Mouse (Mus musculus): ENCODE results near the gene Gna11. TPM values are rescaled to one million over a fixed set of nuclear protein-coding genes. Genes with fewer than 3 reads are reported as not detected.

Gene Gna11
- polyA plus RNA-seq, 2 experiments = 89.1 to 97.4 TPM

- Histone ChIP-seq H3K4me1 (ENCODE audit: control insufficient read depth, insufficient read depth, low read length) (no peaks in the 10 kb centered on the region), H3K9me3 (ENCODE audit: control insufficient read depth, low read length) (no peaks in the 10 kb centered on the region), H3K9ac (ENCODE audit: low read depth, low read length, severe bottlenecking) (no peak overlapping the region), H3K27me3 (ENCODE audit: control insufficient read depth, insufficient read depth, low read length) (no peaks in the 10 kb centered on the region), H3K4me2 (replicated peaks; ENCODE audit: low read depth, low read length, severe bottlenecking) (no peak overlapping the region), H3K27ac (replicated peaks; ENCODE audit: low read depth, low read length) (no peak overlapping the region), H3K4me3 (replicated peaks; ENCODE audit: low read length) (no peak overlapping the region), H3K36me3 (ENCODE audit: control insufficient read depth, insufficient read depth, low read length) (no peaks in the 10 kb centered on the region)
- WGBS = 89% methylated on average over 5 of the region's 5 CpGs
- TF ChIP-seq POLR2A (IDR thresholded peaks at IDR 0.05; ENCODE audit: borderline replicate concordance, extremely low read depth, insufficient read depth, insufficient read length) = no peak
- ATAC-seq (ENCODE audit: low FRiP score, low read depth) = no peak
- no peak for DNase-seq (ENCODE audit: low spot score)
These were observed 31.2 kb downstream of the Gna11 start for GRCm38 (mm10) chr10:81513798-81514197.

- H3K4me2 ChIP-seq (replicated peaks; ENCODE audit: low read depth, low read length, severe bottlenecking) = no peak overlapping the region
- H3K4me1 ChIP-seq (ENCODE audit: control insufficient read depth, insufficient read depth, low read length) = no peaks in the 10 kb centered on the region
- H3K27me3 ChIP-seq (ENCODE audit: control insufficient read depth, insufficient read depth, low read length) = no peaks in the 10 kb centered on the region
- H3K27ac ChIP-seq (replicated peaks; ENCODE audit: low read depth, low read length) = no peak overlapping the region
- no peak overlapping the region for H3K4me3 ChIP-seq (replicated peaks; ENCODE audit: low read length)
- H3K9ac ChIP-seq (ENCODE audit: low read depth, low read length, severe bottlenecking) = no peak overlapping the region
- TF ChIP-seq POLR2A (IDR thresholded peaks at IDR 0.05; ENCODE audit: borderline replicate concordance, extremely low read depth, insufficient read depth, insufficient read length) = no peak
- H3K9me3 ChIP-seq (ENCODE audit: control insufficient read depth, low read length) = no peaks in the 10 kb centered on the region
- H3K36me3 ChIP-seq (ENCODE audit: control insufficient read depth, insufficient read depth, low read length) = no peaks in the 10 kb centered on the region
- 81% methylated on average over 14 of the region's 14 CpGs for WGBS
- DNase-seq (ENCODE audit: low spot score) = no peak
- no peak for ATAC-seq (ENCODE audit: low FRiP score, low read depth)
These were observed 34.7 kb downstream of the Gna11 start for GRCm38 (mm10) chr10:81510246-81510810.

GRCm38 (mm10) chr10:81507691-81508489 is 37.1 kb downstream of the Gna11 start:
- ATAC-seq (ENCODE audit: low FRiP score, low read depth) (no peak), DNase-seq (ENCODE audit: low spot score) (no peak)
- Histone ChIP-seq H3K36me3 (ENCODE audit: control insufficient read depth, insufficient read depth, low read length) (no peaks in the 10 kb centered on the region), H3K9ac (ENCODE audit: low read depth, low read length, severe bottlenecking) (no peak overlapping the region), H3K27ac (replicated peaks; ENCODE audit: low read depth, low read length) (no peak overlapping the region), H3K27me3 (ENCODE audit: control insufficient read depth, insufficient read depth, low read length) (no peaks in the 10 kb centered on the region), H3K4me3 (replicated peaks; ENCODE audit: low read length) (no peak overlapping the region), H3K9me3 (ENCODE audit: control insufficient read depth, low read length) (no peaks in the 10 kb centered on the region), H3K4me1 (ENCODE audit: control insufficient read depth, insufficient read depth, low read length) (peaks cover 2% of the 10 kb centered on the region; the same call in 1 of the 2 replicates), H3K4me2 (replicated peaks; ENCODE audit: low read depth, low read length, severe bottlenecking) (no peak overlapping the region)
- no peak for TF ChIP-seq POLR2A (IDR thresholded peaks at IDR 0.05; ENCODE audit: borderline replicate concordance, extremely low read depth, insufficient read depth, insufficient read length)
- WGBS = 69% methylated on average over 13 of the region's 13 CpGs

- 44% methylated on average over 6 of the region's 6 CpGs for WGBS
These were observed 37.9 kb downstream of the Gna11 start for GRCm38 (mm10) chr10:81507095-81507494.

GRCm38 (mm10) chr10:81505016-81505664 is 39.9 kb downstream of the Gna11 start:
- Histone ChIP-seq H3K27ac (replicated peaks; ENCODE audit: low read depth, low read length) (no peak overlapping the region), H3K27me3 (ENCODE audit: control insufficient read depth, insufficient read depth, low read length) (no peaks in the 10 kb centered on the region), H3K36me3 (ENCODE audit: control insufficient read depth, insufficient read depth, low read length) (no peaks in the 10 kb centered on the region), H3K9ac (ENCODE audit: low read depth, low read length, severe bottlenecking) (no peak overlapping the region), H3K4me3 (replicated peaks; ENCODE audit: low read length) (no peak overlapping the region), H3K4me1 (ENCODE audit: control insufficient read depth, insufficient read depth, low read length) (peaks cover 3% of the 10 kb centered on the region; the same call in 1 of the 2 replicates), H3K4me2 (replicated peaks; ENCODE audit: low read depth, low read length, severe bottlenecking) (no peak overlapping the region), H3K9me3 (ENCODE audit: control insufficient read depth, low read length) (no peaks in the 10 kb centered on the region)
- DNase-seq (ENCODE audit: low spot score) (no peak), ATAC-seq (ENCODE audit: low FRiP score, low read depth) (no peak)
- WGBS = 83% methylated on average over 15 of the region's 15 CpGs
- TF ChIP-seq POLR2A (IDR thresholded peaks at IDR 0.05; ENCODE audit: borderline replicate concordance, extremely low read depth, insufficient read depth, insufficient read length) = no peak

More at GRCm38 (mm10) chr10:81507095-81507494, 37.9 kb downstream of the Gna11 start:
- no peak overlapping the region for H3K4me2 ChIP-seq (replicated peaks; ENCODE audit: low read depth, low read length, severe bottlenecking)
- ATAC-seq (ENCODE audit: low FRiP score, low read depth) (no peak), DNase-seq (ENCODE audit: low spot score) (no peak)
- no peaks in the 10 kb centered on the region for H3K36me3 ChIP-seq (ENCODE audit: control insufficient read depth, insufficient read depth, low read length)
- peaks cover 3% of the 10 kb centered on the region; the same call in 1 of the 2 replicates for H3K4me1 ChIP-seq (ENCODE audit: control insufficient read depth, insufficient read depth, low read length)
- H3K4me3 ChIP-seq (replicated peaks; ENCODE audit: low read length) = no peak overlapping the region
- no peaks in the 10 kb centered on the region for H3K27me3 ChIP-seq (ENCODE audit: control insufficient read depth, insufficient read depth, low read length)
- no peak overlapping the region for H3K27ac ChIP-seq (replicated peaks; ENCODE audit: low read depth, low read length)
- no peak for TF ChIP-seq POLR2A (IDR thresholded peaks at IDR 0.05; ENCODE audit: borderline replicate concordance, extremely low read depth, insufficient read depth, insufficient read length)
- no peaks in the 10 kb centered on the region for H3K9me3 ChIP-seq (ENCODE audit: control insufficient read depth, low read length)
- no peak overlapping the region for H3K9ac ChIP-seq (ENCODE audit: low read depth, low read length, severe bottlenecking)
